Mouse (Mus musculus): ENCODE data around the gene Mapk9.

GRCm38 (mm10) chr11:49811879-49812278 is 34.7 kb upstream of the Mapk9 start:
- TF ChIP-seq CTCF (IDR thresholded peaks at IDR 0.05; ENCODE audit: extremely low read depth, insufficient read depth, insufficient read length, insufficient replicate concordance) (no peak), POLR2A (IDR thresholded peaks at IDR 0.05; ENCODE audit: low read depth, low read length) (no peak)

All from spleen, adult 2 months (tissue).